Mouse (Mus musculus): ENCODE results near the gene Cxcr4.

- TF ChIP-seq CTCF (conservative IDR thresholded peaks at IDR 0.05 in 1 of 2, IDR thresholded peaks at IDR 0.05 in 1 of 2; ENCODE audit: low read depth in 2 of 2, low read length in 2 of 2) (no peak), JUN (IDR thresholded peaks at IDR 0.05; ENCODE audit: insufficient read depth, low read depth, low read length) (no peak), POLR2A (IDR thresholded peaks at IDR 0.05; ENCODE audit: low read depth, low read length) (no peak; the same call in 1 of the 2 replicates), RAD21 (IDR thresholded peaks at IDR 0.05; ENCODE audit: low read depth, low read length) (no peak; the same call in none of the 2 replicates), EP300 (IDR thresholded peaks at IDR 0.05; ENCODE audit: low read length) (no peak), TCF12 (IDR thresholded peaks at IDR 0.05; ENCODE audit: low read depth, low read length) (peak; percentile 36; the same call in 1 of the 2 replicates), USF1 (IDR thresholded peaks at IDR 0.05; ENCODE audit: low read depth, low read length) (no peak), PAX5 (IDR thresholded peaks at IDR 0.05; ENCODE audit: low read length) (no peak), ETS1 (conservative IDR thresholded peaks at IDR 0.05; ENCODE audit: low read depth, low read length) (peak; percentile 54; the same call in 1 of the 2 replicates), MAFK (IDR thresholded peaks at IDR 0.05; ENCODE audit: insufficient replicate concordance, low read length) (0 out of 2 replicates have a peak, but pooled peaks have one; percentile 29), MAX (IDR thresholded peaks at IDR 0.05; ENCODE audit: low read length) (peak; percentile 65; the same call in 1 of the 2 replicates), ZC3H11A (IDR thresholded peaks at IDR 0.05; ENCODE audit: low read depth, low read length) (no peak), SMC3 (IDR thresholded peaks at IDR 0.05; ENCODE audit: low read depth, low read length) (no peak)
Measured at GRCm38 (mm10) chr1:128549442-128549841, 42.7 kb downstream of the Cxcr4 start.
